Mouse (Mus musculus): Measurements from ENCODE around the gene 1700001K19Rik.

- no peak for TF ChIP-seq CTCF (conservative IDR thresholded peaks at IDR 0.05; ENCODE audit: low read length)
- TF ChIP-seq NANOG (IDR thresholded peaks at IDR 0.05; ENCODE audit: borderline replicate concordance, low read length) = no peak
- no peak for TF ChIP-seq POU5F1 (IDR thresholded peaks at IDR 0.05; ENCODE audit: borderline replicate concordance, low read length)
Measured at GRCm38 (mm10) chr12:110697457-110697856, 15.0 kb upstream of the 1700001K19Rik start.

All from E14TG2a.4 (cell line).